Mouse (Mus musculus) erythroblast, embryonic 14.5 days (primary cell): Measurements from ENCODE around the gene Golm1.

Experiments used
- GATA1 ChIP-seq: IDR thresholded peaks from 2 replicates; pipeline ENCODE4 v1.6.1; 2012; ENCODE audit warnings: low read length, inconsistent platforms, mixed read lengths
- TAL1 ChIP-seq: IDR thresholded peaks from 3 replicates; pipeline ENCODE4 v1.6.1; 2012; ENCODE audit warnings: low read length, inconsistent platforms, mixed read lengths

DNA sequence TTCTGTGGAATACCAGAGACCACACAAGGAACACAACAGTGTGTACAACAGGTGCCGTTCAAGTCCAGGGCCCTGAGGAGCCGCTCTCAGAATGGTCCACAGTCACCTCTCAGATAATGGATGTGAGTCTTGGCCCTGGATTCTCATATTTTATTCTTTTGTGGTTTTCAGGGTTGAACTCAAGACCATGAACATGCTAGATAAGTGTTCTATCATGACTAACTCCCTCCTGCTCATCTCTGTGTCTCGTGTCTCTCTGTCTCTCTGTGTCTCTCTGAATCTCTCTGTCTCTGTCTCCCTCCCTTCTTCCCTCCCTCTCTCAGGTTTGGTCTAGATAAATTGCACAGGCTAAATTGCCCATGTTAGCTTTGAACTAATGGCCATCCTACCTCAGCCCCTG lies 14.2 kb upstream of the Golm1 start:
- TF ChIP-seq GATA1 (no peak), TAL1 (no peak)
